Mouse (Mus musculus) subcutaneous adipose tissue, adult 2 months (tissue): ENCODE results near the gene Zfp936. TPM values are rescaled to one million over a fixed set of nuclear protein-coding genes. Genes with fewer than 3 reads are reported as not detected.

ENCODE experiments used
- polyA plus RNA-seq: library from polyadenylated mRNA; depleted of rRNA; stranded (reverse); fragments of >200 nt; gene quantifications from 2 replicates; pipeline ENCODE4 v1.2.3, GENCODE M21; 2012; ENCODE audit warnings: low replicate concordance; rRNA removed

Zfp936 gene
- polyA plus RNA-seq = not detected in 2 replicates

DNA sequence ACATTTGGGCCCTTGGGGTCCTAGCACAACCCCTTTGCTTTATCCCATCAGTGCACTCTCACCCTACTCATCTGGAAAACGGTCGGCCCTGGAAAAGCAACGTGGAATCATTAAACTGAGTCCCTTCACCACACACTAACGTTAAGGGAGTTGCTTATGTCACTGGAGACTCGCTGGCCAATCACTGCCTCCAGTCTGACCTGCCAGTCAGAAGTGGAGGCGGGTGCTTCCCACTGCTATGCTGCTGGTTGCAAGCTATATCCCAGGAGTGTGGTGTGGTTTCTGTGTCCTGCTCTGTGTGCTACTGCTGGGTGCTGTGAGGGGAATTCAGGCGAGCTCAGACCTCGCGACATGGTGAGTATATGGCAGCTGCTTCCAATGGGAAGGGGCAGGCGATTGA lies at the start of gene Zfp936:
TSS of gene Zfp936 (plus strand) at position 301 of the 400 bp plus-strand sequence.

Other genes starting within 250 kb of the Zfp936 start
- gene Gm2381, start 247.0 kb upstream of the Zfp936 start, polyA plus RNA-seq = not detected in 2 replicates
- not detected in 2 replicates for gene Vmn2r63, start 180.4 kb upstream of the Zfp936 start, polyA plus RNA-seq
- gene Gm9268, start 95.5 kb upstream of the Zfp936 start, polyA plus RNA-seq = not detected in 2 replicates
- 4.9 and 8.0 TPM in 2 replicates for gene Zfp715, start 199.1 kb downstream of the Zfp936 start, polyA plus RNA-seq
- 0.79 and 5.1 TPM in 2 replicates for gene Siglecf, start 237.1 kb downstream of the Zfp936 start, polyA plus RNA-seq